Mouse (Mus musculus) forebrain, embryonic 11.5 days (tissue): ENCODE measurements around the gene Cckbr. TPM values are rescaled to one million over a fixed set of nuclear protein-coding genes. Genes with fewer than 3 reads are reported as not detected.

Source experiments
- ATAC-seq: fragments of 200-750 bp; cut with Nextera tagmentation; replicated peaks from 2 replicates; pipeline ENCODE4 v1.8.0; 2017; ENCODE audit warnings: moderate TSS enrichment; ENCODE audit not compliant: low FRiP score
- DNase-seq: peaks from one replicate; pipeline ENCODE4 v3.0.0-alpha.2; 2017; ENCODE audit warnings: low spot score
- H3K27ac ChIP-seq: fragments of 300-500 bp; sonication (generic); 2 replicates; pipeline ENCODE4 v1.5.1; 2014; ENCODE audit warnings: low read depth, low read length
- H3K27me3 ChIP-seq: fragments of 300-500 bp; sonication (generic); 2 replicates; pipeline ENCODE4 v1.6.1; 2014; ENCODE audit warnings: mild to moderate bottlenecking, low read length, mixed read lengths; ENCODE audit not compliant: control insufficient read depth, insufficient read depth
- H3K36me3 ChIP-seq: fragments of 300-500 bp; sonication (generic); 2 replicates; pipeline ENCODE4 v1.6.1; 2014; ENCODE audit warnings: mild to moderate bottlenecking, low read length, moderate library complexity, mixed read lengths; ENCODE audit not compliant: control insufficient read depth, insufficient read depth
- H3K4me1 ChIP-seq: fragments of 300-500 bp; sonication (generic); replicated peaks from 2 replicates; pipeline ENCODE4 v1.6.1; 2014; ENCODE audit warnings: low read length, mixed read lengths; ENCODE audit not compliant: control insufficient read depth, insufficient read depth
- H3K4me2 ChIP-seq: fragments of 300-500 bp; sonication (generic); 2 replicates; pipeline ENCODE4 v1.6.1; 2014; ENCODE audit warnings: low read depth, mild to moderate bottlenecking, low read length, moderate library complexity, mixed read lengths; ENCODE audit not compliant: severe bottlenecking
- H3K4me3 ChIP-seq: fragments of 300-500 bp; sonication (generic); 2 replicates; pipeline ENCODE4 v1.5.1; 2014; ENCODE audit warnings: low read depth, low read length
- H3K9ac ChIP-seq: fragments of 300-500 bp; sonication (generic); 2 replicates; pipeline ENCODE4 v1.6.1; 2014; ENCODE audit warnings: low read length
- H3K9me3 ChIP-seq: fragments of 300-500 bp; sonication (generic); 2 replicates; pipeline ENCODE4 v1.6.1; 2016; ENCODE audit warnings: low read length, mixed read lengths; ENCODE audit not compliant: control insufficient read depth
- WGBS: fragments of 180-500 bp; shearing (Covaris S2); extraction: QIAGEN DNeasy Blood & Tissue Kit; methylation state at CpG from one replicate; pipeline ENCODE4 v1.1.7; 2014; 5-methylcytosine and 5-hydroxymethylcytosine counted together
- polyA plus RNA-seq: library from polyadenylated mRNA; unstranded; fragments of >200 nt; fragmentation: Nextera tagmentation; extraction: Ambion mirVana; gene quantifications from 2 replicates; pipeline ENCODE4 v1.2.1, GENCODE M21; 2014

Cckbr gene
- polyA plus RNA-seq, 1 experiment from 2014 or later, result 0.51 TPM

- H3K27ac ChIP-seq, result no peak overlapping the region
- ATAC-seq, result no peak
- no peaks in the 10 kb centered on the region for H3K36me3 ChIP-seq
- WGBS, result 79% methylated on average over 11 of the region's 11 CpGs
- no peak overlapping the region for H3K4me2 ChIP-seq
- no peaks in the 10 kb centered on the region for H3K9me3 ChIP-seq
- H3K9ac ChIP-seq, result no peak overlapping the region
- no peaks in the 10 kb centered on the region for H3K4me1 ChIP-seq
- H3K27me3 ChIP-seq, result no peaks in the 10 kb centered on the region
- DNase-seq, result no peak
- no peak overlapping the region for H3K4me3 ChIP-seq
These were observed 93.8 kb downstream of the Cckbr start for GRCm38 (mm10) chr7:105519336-105519735.

DNA sequence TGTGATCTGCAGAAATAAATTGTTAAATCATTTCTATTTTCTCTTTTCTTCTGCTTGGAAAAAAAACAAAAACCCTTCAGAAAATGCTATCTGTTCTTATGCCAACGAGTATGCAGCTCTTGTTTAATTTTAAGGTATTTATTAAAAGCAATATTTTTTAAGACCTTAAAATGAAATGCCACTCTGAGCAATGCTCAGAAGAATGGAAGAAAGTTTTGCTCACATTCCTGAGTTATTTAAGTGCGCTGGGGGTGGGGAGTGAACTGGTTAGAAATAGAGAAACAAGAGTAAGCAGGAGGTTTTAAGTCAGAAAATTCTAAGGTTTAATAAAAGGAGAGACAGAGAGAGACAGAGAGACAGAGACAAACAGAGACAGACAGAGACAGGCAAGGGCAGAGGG, 94.2 kb downstream of the Cckbr start:
- no peaks in the 10 kb centered on the region for H3K4me1 ChIP-seq
- no peaks in the 10 kb centered on the region for H3K9me3 ChIP-seq
- DNase-seq (no peak), ATAC-seq (no peak)
- H3K27me3 ChIP-seq, result no peaks in the 10 kb centered on the region
- no peak overlapping the region for H3K27ac ChIP-seq
- H3K9ac ChIP-seq, result no peak overlapping the region
- H3K36me3 ChIP-seq, result no peaks in the 10 kb centered on the region
- no peak overlapping the region for H3K4me2 ChIP-seq
- H3K4me3 ChIP-seq, result no peak overlapping the region
- WGBS, result 87% methylated on average over 2 of the region's 2 CpGs

DNA sequence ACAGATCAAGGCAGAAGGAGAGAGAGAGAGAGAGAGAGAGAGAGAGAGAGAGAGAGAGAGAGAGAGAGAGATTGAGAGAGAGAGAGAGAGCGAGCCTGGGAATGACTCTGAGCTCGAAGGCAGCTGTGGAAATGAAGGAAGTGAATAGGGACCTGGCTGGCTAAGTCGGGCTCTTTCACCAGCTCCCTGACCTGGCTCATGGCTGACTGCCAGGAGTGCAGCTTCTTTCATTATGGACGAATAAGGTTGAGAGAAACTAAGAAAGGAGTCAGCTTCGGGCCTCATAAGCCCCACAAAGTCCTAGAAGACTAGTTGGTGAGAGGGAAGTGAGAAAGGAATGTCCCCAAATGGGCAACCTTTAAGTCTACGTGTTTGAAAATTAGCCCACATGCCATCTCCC, 94.7 kb downstream of the Cckbr start:
- H3K36me3 ChIP-seq, result no peaks in the 10 kb centered on the region
- no peak overlapping the region for H3K9ac ChIP-seq
- DNase-seq, result no peak
- no peaks in the 10 kb centered on the region for H3K9me3 ChIP-seq
- WGBS, result 44% methylated on average over 6 of the region's 6 CpGs
- H3K27me3 ChIP-seq, result no peaks in the 10 kb centered on the region
- H3K27ac ChIP-seq, result no peak overlapping the region
- H3K4me1 ChIP-seq, result no peaks in the 10 kb centered on the region
- no peak overlapping the region for H3K4me3 ChIP-seq
- H3K4me2 ChIP-seq, result no peak overlapping the region
- ATAC-seq, result no peak

Other genes starting within 250 kb of the Cckbr start
- not detected in 2 replicates for gene Olfr685, start 239.7 kb upstream of the Cckbr start, polyA plus RNA-seq
- not detected in 2 replicates for gene Olfr686, start 218.2 kb upstream of the Cckbr start, polyA plus RNA-seq
- gene Olfr688, start 137.6 kb upstream of the Cckbr start, polyA plus RNA-seq, result not detected in 2 replicates
- not detected in 2 replicates for gene Olfr689, start 114.6 kb upstream of the Cckbr start, polyA plus RNA-seq
- gene Olfr690, start 91.6 kb upstream of the Cckbr start, polyA plus RNA-seq, result not detected in 2 replicates
- gene Olfr691, start 83.5 kb upstream of the Cckbr start, polyA plus RNA-seq, result 0.12 and 0.39 TPM in 2 replicates
- gene Olfr692, start 57.5 kb upstream of the Cckbr start, polyA plus RNA-seq, result not detected in 2 replicates
- not detected in 2 replicates for gene Gm5901, start 50.7 kb upstream of the Cckbr start, polyA plus RNA-seq
- 45.0 and 47.4 TPM in 2 replicates for gene Fam160a2, start 25.7 kb upstream of the Cckbr start, polyA plus RNA-seq
- 0.15 TPM in 1 of 2 replicates, not detected in the other for gene Cnga4, start 21.2 kb upstream of the Cckbr start, polyA plus RNA-seq
- gene Cavin3, start 56.6 kb downstream of the Cckbr start, polyA plus RNA-seq, result 21.1 and 26.4 TPM in 2 replicates
- 35.1 and 42.1 TPM in 2 replicates for gene Smpd1, start 128.6 kb downstream of the Cckbr start, polyA plus RNA-seq
- 106 and 117 TPM in 2 replicates for gene Apbb1, start 155.9 kb downstream of the Cckbr start, polyA plus RNA-seq
- not detected in 2 replicates for gene Hpx, start 174.4 kb downstream of the Cckbr start, polyA plus RNA-seq
- 35.9 and 37.7 TPM in 2 replicates for gene Trim3, start 207.8 kb downstream of the Cckbr start, polyA plus RNA-seq
- 148 and 151 TPM in 2 replicates for gene Timm10b, start 214.3 kb downstream of the Cckbr start, polyA plus RNA-seq
- 78.2 and 90.2 TPM in 2 replicates for gene Arfip2, start 214.7 kb downstream of the Cckbr start, polyA plus RNA-seq
- 11.8 and 14.2 TPM in 2 replicates for gene Gm45799, start 214.8 kb downstream of the Cckbr start, polyA plus RNA-seq
- 0.39 and 0.79 TPM in 2 replicates for gene Dnhd1, start 225.1 kb downstream of the Cckbr start, polyA plus RNA-seq